Mouse (Mus musculus) natural killer cell, adult 2 months (primary cell): Measurements from ENCODE around the gene Kmt2c.

Experiments
- DNase-seq, 2 experiments: peaks; one replicate each; pipeline ENCODE4 v3.0.0; 2022; ENCODE audit warnings: low spot score in 2 of 2

Gene Kmt2c

DNA sequence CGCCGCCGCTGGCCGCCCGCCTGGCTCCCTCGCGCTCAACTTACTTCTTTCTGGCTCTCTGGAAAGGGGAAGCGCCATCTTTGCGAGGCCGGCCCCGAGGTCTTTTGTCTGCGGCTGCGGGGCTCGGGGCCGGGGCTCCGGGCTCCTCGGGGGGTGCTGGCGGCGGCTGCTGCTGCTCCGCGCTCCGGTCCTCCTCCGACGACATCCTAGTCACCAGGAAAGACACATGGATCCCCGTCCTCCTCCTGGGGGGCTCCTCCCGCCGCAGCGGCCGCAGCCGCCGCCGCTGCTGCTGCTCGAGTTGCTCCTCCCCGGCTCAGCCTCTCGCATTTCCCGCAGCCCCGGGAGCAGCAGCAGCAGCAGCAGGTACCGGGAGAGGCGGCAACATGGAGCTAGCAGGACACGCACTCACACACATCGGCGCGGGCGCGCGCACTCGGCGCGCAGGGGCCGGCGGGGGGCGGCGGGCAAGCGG, at the start of gene Kmt2c:
Gene Kmt2c, minus strand, starts transcription at position 438 of the 475 bp plus-strand sequence.
- DNase-seq = peak; percentile 48 to 64

DNA sequence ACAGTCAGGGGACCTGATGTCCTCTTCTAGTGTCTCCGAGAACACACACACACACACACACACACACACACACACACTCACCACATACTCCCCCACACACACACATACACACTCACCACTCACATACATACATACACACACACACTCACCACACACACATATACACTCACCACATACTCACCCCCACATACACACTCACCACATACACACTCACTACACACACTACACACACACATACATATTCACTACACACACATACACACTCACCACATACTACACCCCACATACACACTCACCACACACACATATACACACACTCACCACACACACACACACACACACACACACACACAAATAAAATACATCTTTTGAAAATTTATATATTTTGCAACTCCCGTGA, 48.3 kb upstream of the Kmt2c start:
- DNase-seq = no peak

- no peak for DNase-seq
These were observed 46.0 kb upstream of the Kmt2c start for GRCm38 (mm10) chr5:25544566-25544965.

- no peak for DNase-seq
These were observed 45.5 kb upstream of the Kmt2c start for GRCm38 (mm10) chr5:25544061-25544460.

DNA sequence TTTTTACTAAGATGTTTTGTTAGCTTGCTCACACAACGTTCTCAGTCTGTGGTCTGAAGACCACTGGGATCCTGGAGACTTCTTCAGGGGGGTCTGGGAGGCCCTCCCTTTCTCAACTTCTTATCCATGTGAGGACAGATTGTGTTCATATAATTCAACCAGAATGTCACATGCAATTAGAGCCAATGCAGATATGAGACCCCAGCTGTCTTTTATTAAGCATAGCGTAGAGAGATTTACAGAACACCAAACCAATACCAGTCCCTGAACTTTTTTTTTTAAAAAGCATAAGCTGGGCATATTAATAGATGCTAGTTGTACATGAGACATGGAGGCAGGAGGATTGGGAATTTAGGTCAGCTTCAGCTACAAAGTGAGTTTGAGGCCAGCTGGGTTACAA, 43.1 kb upstream of the Kmt2c start:
- DNase-seq = no peak

DNA sequence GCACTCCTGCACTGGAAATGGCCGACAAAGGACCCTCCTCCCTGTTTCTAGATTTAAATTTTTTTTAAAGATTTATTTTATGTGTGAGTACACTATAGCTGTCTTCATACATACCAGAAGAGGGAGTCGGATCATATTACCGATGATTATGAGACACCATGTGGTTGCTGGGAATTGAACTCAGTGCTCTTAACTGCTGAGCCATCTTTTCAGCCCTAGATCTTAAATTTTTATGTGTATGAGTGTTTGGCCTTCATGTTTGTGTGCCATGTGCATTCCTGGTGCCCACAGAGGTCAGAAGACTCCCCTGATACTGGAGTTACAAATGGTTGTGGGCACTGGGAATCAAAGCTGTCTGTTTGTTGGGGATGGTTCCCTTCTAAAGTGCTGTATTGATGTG, 42.3 kb upstream of the Kmt2c start:
- DNase-seq = no peak

DNA sequence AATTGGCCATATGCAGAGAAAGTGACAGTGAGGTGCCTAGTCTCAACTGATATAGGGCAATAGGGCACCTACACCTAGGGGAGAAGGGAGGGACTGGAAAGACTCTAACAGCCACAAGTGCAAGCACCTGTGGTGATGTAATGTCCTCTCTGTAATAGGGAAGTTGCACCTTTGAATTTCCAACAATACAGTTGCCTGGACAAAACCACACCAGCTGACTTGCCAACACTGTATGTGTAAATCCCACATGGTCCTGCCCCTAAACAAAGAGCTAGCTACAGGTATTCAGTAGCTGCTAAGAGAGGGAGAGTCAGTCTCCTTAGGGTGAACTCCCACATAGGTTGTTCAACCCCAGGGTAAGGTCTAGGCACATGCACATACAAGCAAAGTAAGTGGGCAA, 41.8 kb upstream of the Kmt2c start:
- no peak for DNase-seq

DNA sequence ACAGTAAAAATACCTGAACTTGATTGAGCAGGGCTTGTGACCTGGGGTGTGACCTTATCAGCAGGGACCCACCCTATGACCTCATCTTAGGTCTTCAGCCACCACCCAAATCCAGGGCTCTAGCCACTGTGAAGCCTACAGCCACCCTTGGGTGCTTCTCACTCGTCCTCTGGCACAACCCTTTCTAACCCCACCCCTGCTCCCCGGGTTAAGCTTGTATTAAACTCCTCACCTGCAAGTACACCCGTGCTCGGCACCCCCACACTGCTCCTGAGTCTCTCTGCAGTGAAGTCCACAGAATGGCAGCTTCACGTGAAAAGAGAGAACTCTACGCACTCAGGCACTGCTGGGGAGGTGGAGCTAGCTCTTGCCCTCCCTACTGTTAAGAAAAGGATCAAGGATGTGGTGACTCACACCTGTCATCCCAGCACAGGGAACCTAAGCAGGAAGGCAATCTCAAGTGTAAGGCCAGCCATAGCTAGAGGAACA, 38.4 kb upstream of the Kmt2c start:
- DNase-seq = no peak

GRCm38 (mm10) chr5:25536451-25536850, 37.9 kb upstream of the Kmt2c start:
- no peak for DNase-seq

DNA sequence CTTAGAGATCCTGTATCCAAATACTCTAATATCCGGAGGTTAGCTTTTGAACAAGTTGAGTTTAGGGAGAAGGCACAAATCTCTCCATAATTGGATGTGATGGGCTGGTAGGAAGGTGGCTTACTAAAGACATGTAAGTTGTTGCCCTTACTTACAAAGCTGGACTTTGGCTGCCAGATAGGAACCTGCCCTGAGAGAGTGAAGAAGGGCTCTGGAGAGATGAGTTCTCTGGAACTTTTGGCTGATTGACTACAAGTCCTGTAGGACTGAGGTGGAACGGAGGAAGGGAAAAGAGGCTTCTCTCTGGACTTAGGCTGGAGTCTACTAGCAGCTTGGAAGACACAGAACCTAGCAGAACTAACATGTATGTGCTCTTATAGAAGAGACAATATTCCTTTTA, 37.0 kb upstream of the Kmt2c start:
- DNase-seq = no peak

DNA sequence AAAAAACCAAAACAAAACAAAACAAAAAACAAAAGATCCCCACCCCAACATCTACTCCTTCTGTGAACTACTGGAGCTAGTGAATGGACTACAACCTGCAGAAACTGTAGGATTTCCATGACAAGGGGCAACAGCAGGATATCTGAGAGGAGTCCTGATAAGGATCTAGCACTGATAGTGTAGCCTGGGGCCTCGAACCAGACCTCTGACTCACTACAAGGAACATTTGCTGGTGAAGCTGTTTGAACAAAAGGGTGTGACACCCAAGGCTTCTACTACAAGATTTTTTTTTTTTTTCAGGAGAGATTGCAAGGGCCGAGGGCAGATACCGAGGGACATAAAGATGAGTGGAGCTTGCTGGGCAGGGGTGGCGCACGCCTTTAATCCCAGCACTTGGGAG, 34.7 kb upstream of the Kmt2c start:
- no peak for DNase-seq

GRCm38 (mm10) chr5:25532256-25533147, 33.9 kb upstream of the Kmt2c start:
- DNase-seq = no peak

DNA sequence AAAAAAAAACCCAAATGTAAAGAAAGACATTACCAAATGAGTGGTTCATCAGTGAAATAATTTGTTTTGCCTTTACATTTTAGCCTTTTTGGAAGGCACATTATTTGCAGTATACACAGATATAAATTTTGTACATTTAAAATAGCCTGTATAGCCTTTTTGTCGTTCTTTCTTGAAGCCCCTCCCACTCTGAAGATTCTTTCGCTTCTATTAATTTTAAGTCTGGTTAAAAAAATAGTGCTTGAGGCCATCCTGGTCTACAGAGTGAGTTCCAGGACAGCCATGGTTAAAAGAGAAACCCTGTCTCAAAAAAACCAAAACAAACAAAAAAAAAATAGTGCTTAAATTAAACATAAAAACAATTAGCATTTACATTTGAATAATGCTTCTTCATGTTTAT, 32.0 kb upstream of the Kmt2c start:
- DNase-seq = no peak

GRCm38 (mm10) chr5:25529529-25530421, 31.2 kb upstream of the Kmt2c start:
- DNase-seq = peak; percentile 99

DNA sequence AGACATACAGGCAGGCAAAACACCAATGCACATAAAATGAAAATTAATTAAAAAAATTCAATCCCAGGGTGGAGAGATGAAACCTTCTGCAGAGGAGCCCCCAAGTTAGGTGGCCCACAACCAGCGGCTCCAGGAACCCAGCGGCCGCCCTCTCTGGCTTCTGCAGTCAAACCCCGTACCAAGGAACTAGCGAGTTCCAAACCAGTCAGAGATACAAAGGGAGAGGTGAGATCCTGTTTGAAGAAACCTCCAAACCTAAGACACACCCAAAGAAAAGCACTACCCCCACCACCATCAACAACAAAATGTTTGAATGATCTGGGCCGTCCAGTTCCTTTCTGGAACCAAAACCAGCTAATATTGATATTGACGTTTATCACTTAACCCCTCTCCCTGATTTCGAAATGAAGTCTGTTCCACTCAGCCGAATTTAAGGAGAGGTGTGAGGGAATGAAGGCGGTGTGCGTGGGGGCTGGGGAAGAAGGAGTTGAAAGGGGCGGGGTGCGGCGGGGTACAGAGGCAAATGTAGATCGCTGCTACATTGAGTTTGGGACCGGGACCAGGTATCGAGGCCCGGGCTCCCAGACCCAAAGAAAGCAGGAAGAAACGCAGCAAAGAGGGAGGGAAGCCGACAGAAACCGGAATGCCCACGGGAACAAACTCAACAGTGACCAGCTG, 30.4 kb upstream of the Kmt2c start:
- no peak for DNase-seq

DNA sequence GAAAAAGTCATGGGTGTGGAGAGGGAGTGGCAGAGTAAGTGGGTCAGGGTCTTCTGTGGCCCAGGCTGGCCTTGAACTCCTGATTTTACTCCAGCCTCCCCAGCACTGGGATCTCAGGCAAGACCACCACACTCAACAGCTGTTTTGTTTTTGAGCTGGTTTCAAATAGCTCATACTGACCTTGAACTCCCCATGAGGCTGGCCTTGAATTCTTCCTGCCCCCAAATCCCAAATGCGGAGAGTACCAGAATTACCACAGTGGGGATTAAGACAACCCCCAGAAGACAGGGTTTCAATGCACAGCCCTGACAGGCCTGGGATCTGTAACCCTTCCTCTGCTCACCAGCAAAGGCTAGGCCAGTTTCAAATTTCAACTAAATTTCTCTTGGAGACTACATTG, 29.4 kb upstream of the Kmt2c start:
- no peak for DNase-seq

GRCm38 (mm10) chr5:25526926-25527325, 28.3 kb upstream of the Kmt2c start:
- no peak for DNase-seq

DNA sequence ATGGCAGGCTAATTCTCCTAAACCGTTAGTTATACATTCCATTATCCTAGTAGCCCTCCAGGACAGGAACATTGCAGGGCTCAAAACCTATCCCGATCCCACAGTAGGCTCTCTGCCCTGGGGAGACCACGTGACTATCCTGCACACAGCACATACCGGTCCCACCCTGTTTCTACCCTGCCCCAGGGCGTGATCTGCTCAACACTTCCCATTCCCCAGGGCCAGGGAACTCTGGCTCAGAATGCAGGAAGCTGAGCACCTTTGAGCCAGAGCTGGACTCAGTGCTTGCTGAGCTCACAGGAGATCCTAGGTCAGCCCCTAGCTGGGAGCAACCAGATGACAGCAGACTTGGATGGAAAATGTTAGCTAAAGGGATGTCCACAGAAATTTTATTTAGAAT, 27.5 kb upstream of the Kmt2c start:
- no peak for DNase-seq

DNA sequence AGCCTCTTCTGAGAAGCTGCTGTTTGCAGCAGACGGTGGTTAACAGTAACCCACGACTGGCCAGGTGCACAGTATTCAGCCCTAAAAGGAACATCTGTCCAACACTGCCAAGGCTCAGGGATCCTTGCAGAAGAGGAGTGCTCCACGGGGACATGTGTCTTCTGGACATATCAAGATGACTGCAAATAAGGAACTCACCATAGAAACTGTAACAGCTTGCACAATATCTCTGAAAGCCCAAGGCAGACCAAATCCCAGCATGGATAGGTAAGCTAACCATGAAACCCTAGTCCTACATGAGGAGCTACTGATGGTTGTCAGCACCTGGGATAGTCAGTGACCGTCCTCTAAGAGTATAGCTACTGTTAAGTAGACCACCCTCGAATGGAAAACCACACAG, 22.9 kb upstream of the Kmt2c start:
- no peak for DNase-seq

DNA sequence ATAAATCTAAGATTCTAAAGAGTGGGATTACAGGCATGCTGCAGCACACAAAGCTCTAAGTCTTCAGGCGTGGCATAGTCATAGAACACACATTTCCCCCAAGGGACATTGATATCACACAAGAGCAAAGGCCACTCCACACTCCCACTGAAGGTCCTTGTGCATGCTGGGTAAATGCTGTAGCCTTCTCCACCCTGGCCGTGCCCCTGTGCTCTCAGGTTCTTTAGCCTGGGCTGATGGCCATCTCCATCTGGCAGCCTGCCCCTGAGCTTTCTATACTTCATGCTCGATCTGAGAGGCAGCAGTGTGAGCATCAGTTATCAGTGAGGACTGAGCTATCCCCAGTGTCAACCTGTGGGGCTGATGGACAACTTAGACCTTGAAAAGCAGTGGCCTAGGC, 21.2 kb upstream of the Kmt2c start:
- DNase-seq = no peak

- no peak for DNase-seq
These were observed 19.0 kb upstream of the Kmt2c start for GRCm38 (mm10) chr5:25517550-25517949.
